Mouse (Mus musculus) neural tube, embryonic 13.5 days (tissue): Measurements from ENCODE around the gene Cdip1. TPM values are rescaled to one million over a fixed set of nuclear protein-coding genes. Genes with fewer than 3 reads are reported as not detected.

ENCODE experiments used
- ATAC-seq: fragments of 200-750 bp; cut with Nextera tagmentation; 2 replicates; pipeline ENCODE4 v1.8.0; 2017; ENCODE audit warnings: low read depth, mild to moderate bottlenecking, moderate TSS enrichment, moderate library complexity
- H3K27ac ChIP-seq: fragments of 300-500 bp; sonication (generic); replicated peaks from 2 replicates; pipeline ENCODE4 v1.5.1; 2015; ENCODE audit warnings: moderate library complexity, mild to moderate bottlenecking, inconsistent platforms
- H3K27me3 ChIP-seq: fragments of 300-500 bp; sonication (generic); 2 replicates; pipeline ENCODE4 v1.6.1; 2015; ENCODE audit warnings: mild to moderate bottlenecking, inconsistent platforms
- H3K36me3 ChIP-seq: fragments of 300-500 bp; sonication (generic); 2 replicates; pipeline ENCODE4 v1.6.1; 2015; ENCODE audit warnings: mild to moderate bottlenecking, inconsistent platforms
- H3K4me1 ChIP-seq: fragments of 300-500 bp; sonication (generic); replicated peaks from 2 replicates; pipeline ENCODE4 v1.6.1; 2015; ENCODE audit warnings: inconsistent platforms
- H3K4me2 ChIP-seq: fragments of 300-500 bp; sonication (generic); 2 replicates; pipeline ENCODE4 v1.6.1; 2015; ENCODE audit warnings: inconsistent platforms, mild to moderate bottlenecking, moderate library complexity
- H3K4me3 ChIP-seq: fragments of 300-500 bp; sonication (generic); 2 replicates; pipeline ENCODE4 v1.5.1; 2015; ENCODE audit warnings: mild to moderate bottlenecking, inconsistent platforms
- H3K9ac ChIP-seq: fragments of 300-500 bp; sonication (generic); 2 replicates; pipeline ENCODE4 v1.6.1; 2015; ENCODE audit warnings: moderate library complexity, mild to moderate bottlenecking, inconsistent platforms
- H3K9me3 ChIP-seq: fragments of 300-500 bp; sonication (generic); 2 replicates; pipeline ENCODE4 v1.6.1; 2016; ENCODE audit warnings: inconsistent platforms
- WGBS: fragments of 180-500 bp; shearing (Covaris S2); methylation state at CpG from one replicate; pipeline ENCODE4 v1.1.7; 2015; 5-methylcytosine and 5-hydroxymethylcytosine counted together
- polyA plus RNA-seq: library from polyadenylated mRNA; unstranded; fragments of >200 nt; fragmentation: Nextera tagmentation; extraction: Ambion mirVana; gene quantifications from 2 replicates; pipeline ENCODE4 v1.2.1, GENCODE M21; 2015

The Cdip1 gene
- polyA plus RNA-seq, 1 experiment from 2014 or later: 109 TPM

GRCm38 (mm10) chr16:4701211-4701610 lies 88.9 kb downstream of the Cdip1 start:
- no peaks in the 10 kb centered on the region for H3K4me1 ChIP-seq
- no peak overlapping the region for H3K27ac ChIP-seq
- H3K9ac ChIP-seq: no peak overlapping the region
- no peak for ATAC-seq
- peaks cover 100% of the 10 kb centered on the region for H3K36me3 ChIP-seq
- H3K4me3 ChIP-seq: no peak overlapping the region
- H3K9me3 ChIP-seq: no peaks in the 10 kb centered on the region
- no peak overlapping the region for H3K4me2 ChIP-seq
- WGBS: 97% methylated on average over 3 of the region's 3 CpGs
- H3K27me3 ChIP-seq: no peaks in the 10 kb centered on the region

Other genes starting within 250 kb of the Cdip1 start
- 28.9 and 31.8 TPM in 2 replicates for gene Srl, start 248.5 kb downstream of the Cdip1 start, polyA plus RNA-seq
- gene Tfap4, start 230.4 kb downstream of the Cdip1 start, polyA plus RNA-seq: 10.2 TPM in 2 replicates
- gene Glis2, start 195.6 kb downstream of the Cdip1 start, polyA plus RNA-seq: 22.2 and 28.8 TPM in 2 replicates
- gene Pam16, start 165.3 kb downstream of the Cdip1 start, polyA plus RNA-seq: 152 and 169 TPM in 2 replicates
- 6.7 TPM in 2 replicates for gene Vasn, start 150.4 kb downstream of the Cdip1 start, polyA plus RNA-seq
- gene Dnaja3, start 150.3 kb downstream of the Cdip1 start, polyA plus RNA-seq: 55.7 and 59.2 TPM in 2 replicates
- gene Coro7, start 110.5 kb downstream of the Cdip1 start, polyA plus RNA-seq: 27.9 and 33.5 TPM in 2 replicates
- gene Nmral1, start 70.9 kb downstream of the Cdip1 start, polyA plus RNA-seq: 55.5 and 57.2 TPM in 2 replicates
- gene Hmox2, start 63.9 kb downstream of the Cdip1 start, polyA plus RNA-seq: 102 and 108 TPM in 2 replicates
- 0.42 and 0.52 TPM in 2 replicates for gene 4930562C15Rik, start 45.1 kb upstream of the Cdip1 start, polyA plus RNA-seq
- gene Ubald1, start 90.0 kb upstream of the Cdip1 start, polyA plus RNA-seq: 54.4 and 66.3 TPM in 2 replicates
- gene Mgrn1, start 96.0 kb upstream of the Cdip1 start, polyA plus RNA-seq: 105 and 110 TPM in 2 replicates
- gene Nudt16l1, start 148.5 kb upstream of the Cdip1 start, polyA plus RNA-seq: 134 and 143 TPM in 2 replicates
- gene Anks3, start 173.9 kb upstream of the Cdip1 start, polyA plus RNA-seq: 64.0 and 67.0 TPM in 2 replicates
- not detected in 2 replicates for gene Sept12, start 207.6 kb upstream of the Cdip1 start, polyA plus RNA-seq
- gene Smim22, start 217.0 kb upstream of the Cdip1 start, polyA plus RNA-seq: 2.5 TPM in 1 of 2 replicates, not detected in the other
- 157 and 171 TPM in 2 replicates for gene Rogdi, start 223.3 kb upstream of the Cdip1 start, polyA plus RNA-seq